Mouse (Mus musculus) limb, embryonic 14.5 days (tissue): ENCODE measurements around the gene Yju2. TPM values are rescaled to one million over a fixed set of nuclear protein-coding genes. Genes with fewer than 3 reads are reported as not detected.

Experiments
- ATAC-seq: fragments of 200-750 bp; cut with Nextera tagmentation; 2 replicates; pipeline ENCODE4 v1.8.0; 2017; ENCODE audit warnings: low read depth, moderate number of reproducible peaks, moderate TSS enrichment; ENCODE audit not compliant: low FRiP score
- DNase-seq: peaks from one replicate; pipeline ENCODE4 v3.0.0-alpha.2; 2015; ENCODE audit warnings: low spot score
- H3K27ac ChIP-seq: fragments of 300-500 bp; sonication (generic); replicated peaks from 2 replicates; pipeline ENCODE4 v1.5.1; 2014; ENCODE audit warnings: low read depth, mild to moderate bottlenecking, low read length, moderate library complexity, mixed read lengths
- H3K27me3 ChIP-seq: fragments of 300-500 bp; sonication (generic); 2 replicates; pipeline ENCODE4 v1.6.1; 2014; ENCODE audit warnings: low read length, mixed read lengths; ENCODE audit not compliant: control insufficient read depth, insufficient read depth
- H3K36me3 ChIP-seq: fragments of 300-500 bp; sonication (generic); 2 replicates; pipeline ENCODE4 v1.6.1; 2014; ENCODE audit warnings: mild to moderate bottlenecking, low read length, moderate library complexity, mixed read lengths; ENCODE audit not compliant: control insufficient read depth, insufficient read depth
- H3K4me1 ChIP-seq: fragments of 300-500 bp; sonication (generic); 2 replicates; pipeline ENCODE4 v1.6.1; 2014; ENCODE audit warnings: antibody characterized with exemption, low read length, mixed read lengths; ENCODE audit not compliant: control insufficient read depth, insufficient read depth
- H3K4me2 ChIP-seq: fragments of 300-500 bp; sonication (generic); replicated peaks from 2 replicates; pipeline ENCODE4 v1.6.1; 2014; ENCODE audit warnings: low read depth, mild to moderate bottlenecking, low read length, moderate library complexity; ENCODE audit not compliant: severe bottlenecking
- H3K4me3 ChIP-seq: fragments of 300-500 bp; sonication (generic); replicated peaks from 2 replicates; pipeline ENCODE4 v1.5.1; 2014; ENCODE audit warnings: low read length
- H3K9ac ChIP-seq: fragments of 300-500 bp; sonication (generic); 2 replicates; pipeline ENCODE4 v1.6.1; 2014; ENCODE audit warnings: mild to moderate bottlenecking, low read depth, low read length, moderate library complexity; ENCODE audit not compliant: severe bottlenecking
- H3K9me3 ChIP-seq: fragments of 300-500 bp; sonication (generic); 2 replicates; pipeline ENCODE4 v1.6.1; 2016; ENCODE audit warnings: low read length; ENCODE audit not compliant: control insufficient read depth
- POLR2A ChIP-seq: fragments of 200-500 bp; IDR thresholded peaks from 2 replicates; pipeline ENCODE4 v1.8.0; 2012; ENCODE audit warnings: inconsistent platforms, mild to moderate bottlenecking, moderate library complexity, borderline replicate concordance; ENCODE audit not compliant: insufficient read depth, insufficient read length; ENCODE audit errors: extremely low read depth
- WGBS: fragments of 180-500 bp; shearing (Covaris S2); extraction: QIAGEN DNeasy Blood & Tissue Kit; methylation state at CpG from one replicate; pipeline ENCODE4 v1.1.7; 2014; 5-methylcytosine and 5-hydroxymethylcytosine counted together
- polyA plus RNA-seq, 2 experiments: library from polyadenylated mRNA; depleted of rRNA in 1 of 2; stranded (reverse) in 1 of 2; unstranded in 1 of 2; fragments of >200 nt; fragmentation: Nextera tagmentation in 1 of 2; extraction: Ambion mirVana in 1 of 2; gene quantifications; 2 replicates each; pipeline versions ENCODE4 v1.2.1 to v1.2.3; 2012 to 2014

The Yju2 gene
- polyA plus RNA-seq, 2 experiments, result 13.3 to 16.7 TPM

GRCm38 (mm10) chr17:55986030-55986961 lies 27.4 kb downstream of the Yju2 start, which contains the start of gene Fsd1:
Gene Fsd1 (plus strand): TSS chr17:55986509.
- Histone ChIP-seq H3K9ac (peak within 1 kb of the TSS; percentile 61), H3K27ac (no peak within 1 kb of the TSS), H3K36me3 (peaks cover 3% of the 10 kb centered on the region; the same call in 1 of the 2 replicates), H3K4me2 (peak within 1 kb of the TSS; percentile 82), H3K4me3 (peak within 1 kb of the TSS; percentile 61), H3K9me3 (no peaks in the 10 kb centered on the region), H3K27me3 (no peaks in the 10 kb centered on the region), H3K4me1 (peaks cover 5% of the 10 kb centered on the region; the same call in 1 of the 2 replicates)
- 10% methylated on average over 29 of the region's 35 CpGs for WGBS
- ATAC-seq (peak; percentile 81), DNase-seq (peak; percentile 69)
- no peak for TF ChIP-seq POLR2A

- H3K27ac ChIP-seq, result no peak overlapping the region
- 81% methylated on average over 8 of the region's 8 CpGs for WGBS
- no peak for TF ChIP-seq POLR2A
- no peaks in the 10 kb centered on the region for H3K27me3 ChIP-seq
- H3K9ac ChIP-seq, result no peak overlapping the region
- H3K4me2 ChIP-seq, result no peak overlapping the region
- no peak overlapping the region for H3K4me3 ChIP-seq
- ATAC-seq (no peak), DNase-seq (no peak)
- peaks cover 5% of the 10 kb centered on the region; the same call in 1 of the 2 replicates for H3K4me1 ChIP-seq
- H3K36me3 ChIP-seq, result peaks cover 17% of the 10 kb centered on the region; the same call in 1 of the 2 replicates
- no peaks in the 10 kb centered on the region for H3K9me3 ChIP-seq
Measured at GRCm38 (mm10) chr17:55990278-55990898, 31.5 kb downstream of the Yju2 start.

- TF ChIP-seq POLR2A, result no peak
- Histone ChIP-seq H3K4me1 (no peaks in the 10 kb centered on the region), H3K27me3 (peaks cover 11% of the 10 kb centered on the region; the same call in 1 of the 2 replicates), H3K9me3 (no peaks in the 10 kb centered on the region), H3K27ac (no peak overlapping the region), H3K4me3 (no peak overlapping the region), H3K4me2 (no peak overlapping the region), H3K36me3 (peaks cover 16% of the 10 kb centered on the region), H3K9ac (no peak overlapping the region)
- DNase-seq, result no peak
- WGBS, result 83% methylated on average over 15 of the region's 15 CpGs
- ATAC-seq, result no peak
Measured at GRCm38 (mm10) chr17:55996007-55996406, 37.1 kb downstream of the Yju2 start.

- Histone ChIP-seq H3K4me1 (no peaks in the 10 kb centered on the region), H3K36me3 (peaks cover 3% of the 10 kb centered on the region; the same call in 1 of the 2 replicates), H3K9me3 (no peaks in the 10 kb centered on the region), H3K9ac (no peak overlapping the region), H3K27me3 (peaks cover 11% of the 10 kb centered on the region; the same call in 1 of the 2 replicates), H3K4me3 (no peak overlapping the region; the same call in 1 of the 2 replicates), H3K27ac (no peak overlapping the region), H3K4me2 (peak overlapping the region; percentile 0; the same call in 1 of the 2 replicates)
- DNase-seq (no peak), ATAC-seq (no peak)
- 5% methylated on average over 30 of the region's 30 CpGs for WGBS
- no peak for TF ChIP-seq POLR2A
Measured at GRCm38 (mm10) chr17:55999794-56000499, 41.0 kb downstream of the Yju2 start.

- H3K4me1 ChIP-seq, result 0 out of 2 replicates have a peak, but pooled peaks cover 3% of the 10 kb centered on the region
- no peak overlapping the region for H3K27ac ChIP-seq
- WGBS, result 77% methylated on average over 3 of the region's 3 CpGs
- ATAC-seq (no peak), DNase-seq (no peak)
- H3K36me3 ChIP-seq, result no peaks in the 10 kb centered on the region
- no peak overlapping the region for H3K4me2 ChIP-seq
- no peaks in the 10 kb centered on the region for H3K9me3 ChIP-seq
- H3K9ac ChIP-seq, result no peak overlapping the region
- no peak overlapping the region for H3K4me3 ChIP-seq
- peaks cover 11% of the 10 kb centered on the region; the same call in 1 of the 2 replicates for H3K27me3 ChIP-seq
- no peak for TF ChIP-seq POLR2A
Measured at GRCm38 (mm10) chr17:56003000-56003399, 44.1 kb downstream of the Yju2 start.
